Mouse (Mus musculus) embryonic facial prominence, embryonic 15.5 days (tissue): ENCODE results near the gene Hdac7. TPM values are rescaled to one million over a fixed set of nuclear protein-coding genes. Genes with fewer than 3 reads are reported as not detected.

Source experiments
- ATAC-seq: fragments of 200-750 bp; cut with Nextera tagmentation; 2 replicates; pipeline ENCODE4 v1.8.0; 2017; ENCODE audit warnings: low read depth, moderate TSS enrichment; ENCODE audit not compliant: insufficient number of reproducible peaks, low FRiP score, low TSS enrichment
- H3K27ac ChIP-seq: fragments of 300-500 bp; sonication (generic); replicated peaks from 2 replicates; pipeline ENCODE4 v1.5.1; 2015; ENCODE audit warnings: mild to moderate bottlenecking, inconsistent platforms
- H3K27me3 ChIP-seq: fragments of 300-500 bp; sonication (generic); 2 replicates; pipeline ENCODE4 v1.6.1; 2015; ENCODE audit warnings: inconsistent platforms
- H3K36me3 ChIP-seq: fragments of 300-500 bp; sonication (generic); 2 replicates; pipeline ENCODE4 v1.6.1; 2015; ENCODE audit warnings: mild to moderate bottlenecking, inconsistent platforms
- H3K4me1 ChIP-seq: fragments of 300-500 bp; sonication (generic); 2 replicates; pipeline ENCODE4 v1.6.1; 2015; ENCODE audit warnings: inconsistent platforms
- H3K4me2 ChIP-seq: fragments of 300-500 bp; sonication (generic); replicated peaks from 2 replicates; pipeline ENCODE4 v1.6.1; 2015; ENCODE audit warnings: mild to moderate bottlenecking, inconsistent platforms
- H3K4me3 ChIP-seq: fragments of 300-500 bp; sonication (generic); replicated peaks from 2 replicates; pipeline ENCODE4 v1.5.1; 2015; ENCODE audit warnings: mild to moderate bottlenecking, inconsistent platforms
- H3K9ac ChIP-seq: fragments of 300-500 bp; sonication (generic); 2 replicates; pipeline ENCODE4 v1.6.1; 2015; ENCODE audit warnings: inconsistent platforms
- H3K9me3 ChIP-seq: fragments of 300-500 bp; sonication (generic); replicated peaks from 2 replicates; pipeline ENCODE4 v1.6.1; 2016; ENCODE audit warnings: inconsistent platforms
- WGBS: fragments of 180-500 bp; shearing (Covaris S2); methylation state at CpG from one replicate; pipeline ENCODE4 v1.1.7; 2015; 5-methylcytosine and 5-hydroxymethylcytosine counted together
- polyA plus RNA-seq: library from polyadenylated mRNA; unstranded; fragments of >200 nt; fragmentation: Nextera tagmentation; extraction: Ambion mirVana; gene quantifications from 2 replicates; pipeline ENCODE4 v1.2.1, GENCODE M21; 2015

The Hdac7 gene
- polyA plus RNA-seq, 1 experiment from 2014 or later = 37.9 TPM

DNA sequence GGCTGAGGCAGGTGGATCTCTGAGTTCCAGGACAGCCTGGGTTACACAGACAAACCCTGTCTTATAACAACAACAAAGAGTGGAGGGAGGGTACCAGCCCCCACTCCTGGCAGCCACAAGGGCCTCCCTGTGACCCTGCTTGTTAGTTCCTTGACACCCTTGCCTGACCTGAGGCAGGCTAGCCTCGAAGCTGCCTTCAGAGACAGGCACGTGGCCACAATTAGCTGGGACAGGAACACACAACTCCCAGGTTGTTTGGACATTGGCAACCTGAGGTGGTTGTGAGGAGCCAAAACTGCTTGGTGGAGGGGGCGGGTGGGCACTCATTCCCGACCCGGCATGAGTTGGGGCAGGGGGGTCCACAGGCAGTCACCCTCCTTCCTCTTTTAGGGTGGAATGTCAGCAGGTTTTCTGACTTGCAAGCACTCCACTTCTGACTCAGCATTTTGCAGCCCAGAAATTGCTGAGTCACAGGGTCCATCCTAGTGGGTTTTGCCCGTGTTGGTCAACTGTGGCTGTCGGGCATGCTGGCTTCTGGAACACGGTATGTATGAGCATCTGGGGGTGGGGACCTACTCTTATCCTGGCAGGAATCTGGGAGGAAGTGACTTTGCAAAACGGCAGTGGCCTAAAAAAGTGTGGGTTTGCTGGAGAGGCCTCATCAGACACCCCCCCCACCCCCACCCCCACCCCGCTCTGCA, 57.7 kb downstream of the Hdac7 start:
- Histone ChIP-seq H3K4me2 (no peak overlapping the region), H3K9me3 (no peaks in the 10 kb centered on the region), H3K27me3 (no peaks in the 10 kb centered on the region), H3K27ac (no peak overlapping the region), H3K9ac (no peak overlapping the region), H3K36me3 (peaks cover 5% of the 10 kb centered on the region), H3K4me1 (peaks cover 50% of the 10 kb centered on the region), H3K4me3 (no peak overlapping the region)
- 62% methylated on average over 10 of the region's 10 CpGs for WGBS
- ATAC-seq = no peak

DNA sequence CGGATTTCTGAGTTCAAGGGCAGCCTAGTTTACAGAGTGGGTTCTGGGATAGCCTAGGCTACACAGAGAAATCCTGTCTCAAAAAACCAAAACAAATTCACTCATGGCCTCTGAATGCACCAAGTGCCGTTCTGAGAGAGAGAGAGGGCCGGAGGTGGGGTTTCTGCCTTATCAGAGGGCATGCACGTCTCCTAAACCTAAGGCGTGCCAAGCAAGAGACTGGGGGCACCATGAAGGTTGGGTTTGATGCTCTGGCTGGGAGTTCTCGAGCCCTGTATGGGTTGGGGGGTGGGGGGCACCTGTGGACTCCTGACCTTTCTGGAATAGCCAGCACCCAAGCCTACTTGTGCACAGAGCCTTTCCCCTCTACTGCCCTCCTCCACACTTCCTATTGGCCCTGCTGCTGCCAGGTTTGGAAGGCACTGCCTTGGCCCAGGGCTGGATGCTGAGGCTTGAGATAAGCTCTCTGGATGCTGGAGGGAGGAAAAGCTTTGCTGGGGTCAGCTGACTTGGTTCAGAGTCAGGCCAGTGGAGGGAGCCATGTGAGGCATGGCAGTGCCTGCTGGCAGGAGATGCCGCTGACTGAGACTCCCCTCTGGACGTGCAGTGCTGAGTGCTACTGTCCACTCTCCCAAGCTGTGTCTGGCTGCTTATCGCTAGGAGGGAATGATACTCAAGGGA, 58.4 kb downstream of the Hdac7 start:
- Histone ChIP-seq H3K27ac (no peak overlapping the region), H3K4me2 (no peak overlapping the region), H3K36me3 (no peaks in the 10 kb centered on the region; the same call in none of the 2 replicates), H3K4me3 (no peak overlapping the region), H3K9ac (no peak overlapping the region), H3K9me3 (no peaks in the 10 kb centered on the region), H3K27me3 (no peaks in the 10 kb centered on the region), H3K4me1 (peaks cover 57% of the 10 kb centered on the region)
- no peak for ATAC-seq
- 82% methylated on average over 9 of the region's 9 CpGs for WGBS

GRCm38 (mm10) chr15:97784561-97785161, 59.6 kb downstream of the Hdac7 start:
- 6% methylated on average over 45 of the region's 45 CpGs for whole genome bisulfite sequencing

GRCm38 (mm10) chr15:97784092-97784559, 60.2 kb downstream of the Hdac7 start:
- Histone ChIP-seq H3K4me2 (peak overlapping the region; percentile 79), H3K27ac (peak overlapping the region; percentile 13; the same call in 1 of the 2 replicates), H3K36me3 (no peaks in the 10 kb centered on the region), H3K9ac (peak overlapping the region; percentile 59), H3K27me3 (no peaks in the 10 kb centered on the region), H3K9me3 (no peaks in the 10 kb centered on the region), H3K4me1 (peaks cover 72% of the 10 kb centered on the region), H3K4me3 (peak overlapping the region; percentile 68)
- peak; percentile 77 for ATAC-seq
- 2% methylated on average over 39 of the region's 39 CpGs for WGBS

More at GRCm38 (mm10) chr15:97784561-97785161, 59.6 kb downstream of the Hdac7 start:
- Histone ChIP-seq H3K4me3 (peak overlapping the region; percentile 68), H3K27me3 (no peaks in the 10 kb centered on the region), H3K27ac (peak overlapping the region; percentile 13; the same call in 1 of the 2 replicates), H3K36me3 (no peaks in the 10 kb centered on the region; the same call in 1 of the 2 replicates), H3K4me2 (peak overlapping the region; percentile 79), H3K9me3 (no peaks in the 10 kb centered on the region), H3K4me1 (peaks cover 69% of the 10 kb centered on the region), H3K9ac (peak overlapping the region; percentile 59)
- no peak; the same call in 1 of the 2 replicates for ATAC-seq

- H3K27me3 ChIP-seq = no peaks in the 10 kb centered on the region
- H3K4me3 ChIP-seq = peak overlapping the region; percentile 15
- peak overlapping the region; percentile 85 for H3K27ac ChIP-seq
- peak overlapping the region; percentile 42 for H3K4me2 ChIP-seq
- no peaks in the 10 kb centered on the region for H3K9me3 ChIP-seq
- H3K36me3 ChIP-seq = no peaks in the 10 kb centered on the region
- 11% methylated on average over 9 of the region's 9 CpGs for WGBS
- peaks cover 66% of the 10 kb centered on the region for H3K4me1 ChIP-seq
- no peak overlapping the region for H3K9ac ChIP-seq
- peak; percentile 5; the same call in 1 of the 2 replicates for ATAC-seq
Observed at GRCm38 (mm10) chr15:97782749-97783105, 61.6 kb downstream of the Hdac7 start.

GRCm38 (mm10) chr15:97781961-97782748, 62.1 kb downstream of the Hdac7 start:
- Histone ChIP-seq H3K27me3 (no peaks in the 10 kb centered on the region), H3K36me3 (no peaks in the 10 kb centered on the region), H3K27ac (peak overlapping the region; percentile 85), H3K4me3 (peak overlapping the region; percentile 15), H3K4me1 (peaks cover 66% of the 10 kb centered on the region), H3K9ac (no peak overlapping the region), H3K4me2 (peak overlapping the region; percentile 42), H3K9me3 (no peaks in the 10 kb centered on the region)
- ATAC-seq = no peak; the same call in 1 of the 2 replicates
- WGBS = 5% methylated on average over 24 of the region's 24 CpGs

GRCm38 (mm10) chr15:97780611-97781031, 63.7 kb downstream of the Hdac7 start:
- Histone ChIP-seq H3K4me3 (no peak overlapping the region), H3K4me1 (peaks cover 59% of the 10 kb centered on the region), H3K27ac (peak overlapping the region; percentile 85)

GRCm38 (mm10) chr15:97779576-97779975, 64.7 kb downstream of the Hdac7 start:
- H3K27me3 ChIP-seq = no peaks in the 10 kb centered on the region
- no peak overlapping the region for H3K4me3 ChIP-seq
- ATAC-seq = no peak
- H3K27ac ChIP-seq = peak overlapping the region; percentile 85; the same call in 1 of the 2 replicates
- no peak overlapping the region for H3K9ac ChIP-seq
- H3K4me2 ChIP-seq = no peak overlapping the region
- H3K4me1 ChIP-seq = peaks cover 54% of the 10 kb centered on the region
- WGBS = 93% methylated on average over 1 of the region's 1 CpGs
- no peaks in the 10 kb centered on the region for H3K36me3 ChIP-seq
- no peaks in the 10 kb centered on the region for H3K9me3 ChIP-seq

More at GRCm38 (mm10) chr15:97780611-97781031, 63.7 kb downstream of the Hdac7 start:
- H3K4me2 ChIP-seq = no peak overlapping the region; the same call in 1 of the 2 replicates
- H3K27me3 ChIP-seq = no peaks in the 10 kb centered on the region
- WGBS = 21% methylated on average over 12 of the region's 12 CpGs
- no peaks in the 10 kb centered on the region for H3K9me3 ChIP-seq
- H3K36me3 ChIP-seq = no peaks in the 10 kb centered on the region
- no peak overlapping the region for H3K9ac ChIP-seq
- ATAC-seq = no peak

DNA sequence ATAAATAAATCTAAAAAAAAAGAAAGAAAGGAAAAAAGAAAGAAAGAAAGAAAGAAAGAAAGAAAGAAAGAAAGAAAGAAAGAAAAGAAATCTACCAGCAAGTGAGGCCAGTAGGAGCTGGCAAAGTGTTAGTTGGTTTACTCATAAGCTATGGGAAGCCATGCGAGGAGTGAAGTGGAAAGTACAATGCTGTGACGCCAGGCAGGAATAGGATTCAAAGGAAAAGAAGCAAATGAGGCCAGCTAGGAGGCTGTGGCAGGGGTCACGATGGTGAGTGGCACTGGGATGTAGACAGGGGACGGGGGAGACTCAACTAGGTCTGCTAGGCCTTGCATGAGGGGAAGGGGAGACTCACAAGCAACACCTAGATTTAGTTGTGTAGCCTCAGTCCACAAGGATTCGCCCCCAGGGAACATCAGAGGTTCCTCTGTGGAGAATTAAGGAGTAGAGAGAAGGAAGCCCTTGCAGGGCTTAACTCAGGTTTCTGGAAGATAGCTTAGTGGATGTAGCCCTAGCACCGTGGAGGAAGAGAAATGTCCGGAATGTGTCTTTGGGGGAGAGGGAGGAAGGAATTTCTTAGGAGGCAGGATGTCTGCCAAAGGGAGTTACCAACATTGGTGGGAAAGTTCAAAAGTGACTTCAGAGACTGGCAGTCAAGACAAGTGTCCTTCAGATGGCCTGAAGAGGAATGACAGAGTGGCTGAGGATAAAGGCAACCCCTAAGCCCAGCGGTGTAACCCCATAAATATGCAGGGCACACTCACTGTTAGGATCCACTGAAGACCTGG, 65.8 kb downstream of the Hdac7 start, which contains the start of gene Slc48a1:
TSS of gene Slc48a1 (plus strand) at position 210 of the 788 bp plus-strand sequence.
- Histone ChIP-seq H3K4me2 (no peak within 1 kb of the TSS), H3K27ac (peak within 1 kb of the TSS; percentile 22; the same call in 1 of the 2 replicates), H3K27me3 (no peaks in the 10 kb centered on the region), H3K36me3 (no peaks in the 10 kb centered on the region), H3K4me3 (no peak within 1 kb of the TSS), H3K4me1 (peaks cover 57% of the 10 kb centered on the region), H3K9ac (no peak within 1 kb of the TSS), H3K9me3 (no peaks in the 10 kb centered on the region)
- ATAC-seq = no peak
- 60% methylated on average over 8 of the region's 8 CpGs for WGBS

- no peaks in the 10 kb centered on the region for H3K9me3 ChIP-seq
- H3K9ac ChIP-seq = no peak overlapping the region
- 79% methylated on average over 6 of the region's 6 CpGs for WGBS
- H3K4me3 ChIP-seq = no peak overlapping the region
- no peaks in the 10 kb centered on the region for H3K27me3 ChIP-seq
- H3K36me3 ChIP-seq = no peaks in the 10 kb centered on the region
- peaks cover 61% of the 10 kb centered on the region for H3K4me1 ChIP-seq
- no peak for ATAC-seq
- H3K4me2 ChIP-seq = no peak overlapping the region
- no peak overlapping the region for H3K27ac ChIP-seq
Observed at GRCm38 (mm10) chr15:97776919-97777318, 67.4 kb downstream of the Hdac7 start.
